Mouse (Mus musculus): ENCODE results near the gene Gm6763. TPM values are rescaled to one million over a fixed set of nuclear protein-coding genes. Genes with fewer than 3 reads are reported as not detected.
"Not testable (repeated sequence)": the region's sequence is repeated elsewhere in the genome, so short reads cannot be mapped to it uniquely, and the experiment has no call there.

Gene Gm6763
- total RNA-seq (2021) = not detected
- long read RNA-seq, experiment 1 = 0 reads
- long read RNA-seq, experiment 2 = 0 reads

DNA sequence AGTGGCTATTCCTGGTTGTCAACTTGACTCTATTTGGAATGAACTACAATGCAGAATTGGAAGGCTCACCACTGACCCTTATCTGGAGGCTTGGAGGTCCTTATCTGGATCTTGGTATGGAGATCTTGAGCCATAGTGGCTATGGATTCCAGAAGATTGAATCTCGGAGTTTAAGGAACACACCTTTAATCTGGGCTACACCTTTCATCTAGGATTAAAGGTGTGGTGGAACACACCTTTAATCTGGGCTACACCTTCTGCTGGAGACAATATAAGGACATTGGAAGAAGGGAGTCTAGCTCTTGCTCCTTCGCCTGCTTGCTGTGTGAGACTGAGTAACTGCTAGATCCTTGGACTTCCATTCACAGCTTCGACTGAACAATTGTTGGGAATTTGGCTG is at the start of gene Gm6763:
Gm6763 (plus strand) TSS at position 301 of the 400 bp plus-strand sequence.
- not testable (repeated sequence) for DNase-seq

DNA sequence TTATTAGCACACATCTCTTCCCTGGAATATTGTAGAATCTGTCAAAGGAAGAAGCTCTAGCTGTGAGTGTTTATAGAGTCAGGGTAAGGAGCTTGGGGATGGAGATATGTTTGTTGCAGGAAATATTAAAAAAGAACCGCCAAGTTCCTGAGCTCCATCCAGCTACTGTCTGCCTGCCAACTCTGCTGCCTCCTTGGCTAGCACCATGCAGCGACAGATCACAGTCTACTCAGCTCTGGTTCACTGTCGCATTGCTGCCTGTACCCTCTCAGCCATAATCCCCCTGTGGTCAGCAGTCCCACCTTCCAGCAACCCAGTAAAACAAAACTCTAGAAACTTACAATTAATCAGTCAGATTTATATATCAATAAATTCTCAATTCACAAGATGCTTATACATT is 41.3 kb upstream of the Gm6763 start:
- no peak for DNase-seq

DNA sequence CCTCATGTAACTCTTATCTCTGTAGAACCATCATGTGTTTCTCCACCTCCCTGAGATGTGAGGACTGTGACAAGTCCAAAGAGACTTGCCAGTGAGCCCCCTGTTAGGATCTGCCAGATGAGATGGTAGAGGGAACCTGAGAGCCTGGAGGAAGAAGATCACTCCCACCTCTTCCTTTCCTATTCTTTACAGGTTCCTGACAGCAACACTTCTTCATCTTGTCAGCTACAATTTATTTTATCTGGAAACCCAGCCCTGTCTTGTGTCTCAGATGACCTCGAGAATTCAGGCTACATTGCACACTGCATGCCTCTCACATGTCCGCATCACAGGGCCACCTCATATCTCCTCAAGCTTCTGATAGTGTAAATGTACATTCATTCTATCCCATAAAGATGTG is 33.0 kb upstream of the Gm6763 start:
- DNase-seq = no peak

DNA sequence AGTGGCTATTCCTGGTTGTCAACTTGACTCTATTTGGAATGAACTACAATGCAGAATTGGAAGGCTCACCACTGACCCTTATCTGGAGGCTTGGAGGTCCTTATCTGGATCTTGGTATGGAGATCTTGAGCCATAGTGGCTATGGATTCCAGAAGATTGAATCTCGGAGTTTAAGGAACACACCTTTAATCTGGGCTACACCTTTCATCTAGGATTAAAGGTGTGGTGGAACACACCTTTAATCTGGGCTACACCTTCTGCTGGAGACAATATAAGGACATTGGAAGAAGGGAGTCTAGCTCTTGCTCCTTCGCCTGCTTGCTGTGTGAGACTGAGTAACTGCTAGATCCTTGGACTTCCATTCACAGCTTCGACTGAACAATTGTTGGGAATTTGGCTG is 8.6 kb upstream of the Gm6763 start, which contains the start of gene Gm21293:
Gm21293 (plus strand) TSS at position 301 of the 400 bp plus-strand sequence.
- DNase-seq = not testable (repeated sequence)

DNA sequence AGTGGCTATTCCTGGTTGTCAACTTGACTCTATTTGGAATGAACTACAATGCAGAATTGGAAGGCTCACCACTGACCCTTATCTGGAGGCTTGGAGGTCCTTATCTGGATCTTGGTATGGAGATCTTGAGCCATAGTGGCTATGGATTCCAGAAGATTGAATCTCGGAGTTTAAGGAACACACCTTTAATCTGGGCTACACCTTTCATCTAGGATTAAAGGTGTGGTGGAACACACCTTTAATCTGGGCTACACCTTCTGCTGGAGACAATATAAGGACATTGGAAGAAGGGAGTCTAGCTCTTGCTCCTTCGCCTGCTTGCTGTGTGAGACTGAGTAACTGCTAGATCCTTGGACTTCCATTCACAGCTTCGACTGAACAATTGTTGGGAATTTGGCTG is 8.4 kb downstream of the Gm6763 start, which contains the start of gene Gm8764:
Gm8764 (plus strand) TSS at position 301 of the 400 bp plus-strand sequence.
- not testable (repeated sequence) for DNase-seq

GRCm38 (mm10) chr10:104168215-104168614 is 16.9 kb downstream of the Gm6763 start, which contains the start of gene Gm21304:
Gm21304 (plus strand) TSS chr10:104168515.
- not testable (repeated sequence) for DNase-seq

DNA sequence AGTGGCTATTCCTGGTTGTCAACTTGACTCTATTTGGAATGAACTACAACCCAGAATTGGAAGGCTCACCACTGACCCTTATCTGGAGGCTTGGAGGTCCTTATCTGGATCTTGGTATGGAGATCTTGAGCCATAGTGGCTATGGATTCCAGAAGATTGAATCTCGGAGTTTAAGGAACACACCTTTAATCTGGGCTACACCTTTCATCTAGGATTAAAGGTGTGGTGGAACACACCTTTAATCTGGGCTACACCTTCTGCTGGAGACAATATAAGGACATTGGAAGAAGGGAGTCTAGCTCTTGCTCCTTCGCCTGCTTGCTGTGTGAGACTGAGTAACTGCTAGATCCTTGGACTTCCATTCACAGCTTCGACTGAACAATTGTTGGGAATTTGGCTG is 25.4 kb downstream of the Gm6763 start, which contains the start of gene Gm21312:
Gm21312 (plus strand) TSS at position 301 of the 400 bp plus-strand sequence.
- not testable (repeated sequence) for DNase-seq

- not testable (repeated sequence) for DNase-seq
These were observed 33.9 kb downstream of the Gm6763 start, which contains the start of gene Gm20765 for GRCm38 (mm10) chr10:104185233-104185632. Gm20765 (plus strand) TSS chr10:104185533.

GRCm38 (mm10) chr10:104193742-104194141 is 42.4 kb downstream of the Gm6763 start, which contains the start of gene Gm4340:
Gm4340 (plus strand) TSS chr10:104194042.
- DNase-seq = not testable (repeated sequence)

Other genes starting within 250 kb of the Gm6763 start
- gene Gm21293, start 8.5 kb upstream of the Gm6763 start, total RNA-seq (2021) = not detected
- not detected for gene Gm8764, start 8.5 kb downstream of the Gm6763 start, total RNA-seq (2021)
- not detected for gene Gm21304, start 17.0 kb downstream of the Gm6763 start, total RNA-seq (2021)
- gene Gm21312, start 25.5 kb downstream of the Gm6763 start, total RNA-seq (2021) = not detected
- gene Gm20765, start 34.0 kb downstream of the Gm6763 start, total RNA-seq (2021) = not detected
- gene Gm4340, start 42.5 kb downstream of the Gm6763 start, total RNA-seq (2021) = not detected

Measured in heart, adult 18-20 months (tissue).